Mouse (Mus musculus) heart, adult 8-10 months (tissue): ENCODE data around the gene Pik3r1. TPM values are rescaled to one million over a fixed set of nuclear protein-coding genes. Genes with fewer than 3 reads are reported as not detected.
A peak's percentile ranks its signal among the peaks of the same experiment; 100 is the strongest.

Experiments used
- DNase-seq: peaks from one replicate; pipeline ENCODE4 v3.0.0; 2022; ENCODE audit warnings: low spot score
- total RNA-seq, 4 experiments: library from RNA; stranded (reverse); gene quantifications; 2 replicates each; pipeline ENCODE4 v1.2.4; 2022

The Pik3r1 gene
- total RNA-seq, 4 experiments from 2014 or later = 107 to 140 (median 112) TPM

- DNase-seq = no peak
Measured at GRCm38 (mm10) chr13:101739732-101740381, 28.2 kb downstream of the Pik3r1 start.

- no peak for DNase-seq
Measured at GRCm38 (mm10) chr13:101738769-101739168, 29.2 kb downstream of the Pik3r1 start.

GRCm38 (mm10) chr13:101736521-101737387, 31.3 kb downstream of the Pik3r1 start:
- DNase-seq = no peak

GRCm38 (mm10) chr13:101735364-101736120, 32.5 kb downstream of the Pik3r1 start:
- DNase-seq = no peak

GRCm38 (mm10) chr13:101734227-101734626, 33.8 kb downstream of the Pik3r1 start:
- no peak for DNase-seq

GRCm38 (mm10) chr13:101732675-101733074, 35.3 kb downstream of the Pik3r1 start:
- DNase-seq = no peak

- DNase-seq = no peak
Measured at GRCm38 (mm10) chr13:101731777-101732176, 36.2 kb downstream of the Pik3r1 start.

- DNase-seq = no peak
Measured at GRCm38 (mm10) chr13:101730351-101730750, 37.7 kb downstream of the Pik3r1 start.

- no peak for DNase-seq
Measured at GRCm38 (mm10) chr13:101729248-101730055, 38.6 kb downstream of the Pik3r1 start.

- DNase-seq = no peak
Measured at GRCm38 (mm10) chr13:101728816-101729215, 39.2 kb downstream of the Pik3r1 start.

- DNase-seq = no peak
Measured at GRCm38 (mm10) chr13:101728300-101728699, 39.7 kb downstream of the Pik3r1 start.

- DNase-seq = no peak
Measured at GRCm38 (mm10) chr13:101727837-101728236, 40.2 kb downstream of the Pik3r1 start.

- DNase-seq = no peak
Measured at GRCm38 (mm10) chr13:101726922-101727321, 41.1 kb downstream of the Pik3r1 start.

GRCm38 (mm10) chr13:101721901-101722595, 46.0 kb downstream of the Pik3r1 start:
- DNase-seq = no peak

- DNase-seq = no peak
Measured at GRCm38 (mm10) chr13:101721154-101721553, 46.9 kb downstream of the Pik3r1 start.

- peak; percentile 81 for DNase-seq
Measured at GRCm38 (mm10) chr13:101719312-101719870, 48.6 kb downstream of the Pik3r1 start.

- DNase-seq = no peak
Measured at GRCm38 (mm10) chr13:101718744-101719143, 49.3 kb downstream of the Pik3r1 start.

- DNase-seq = no peak
Measured at GRCm38 (mm10) chr13:101717836-101718235, 50.2 kb downstream of the Pik3r1 start.

- no peak for DNase-seq
Measured at GRCm38 (mm10) chr13:101713429-101714088, 54.5 kb downstream of the Pik3r1 start.
